Mouse (Mus musculus) lung, adult 2 months (tissue): ENCODE measurements around the gene Gpx2.

Experiments used
- CTCF ChIP-seq: fragments of 200-500 bp; IDR thresholded peaks from 2 replicates; pipeline ENCODE4 v1.5.1; 2011; ENCODE audit warnings: mild to moderate bottlenecking, low read length, control low read depth; ENCODE audit not compliant: insufficient read depth
- POLR2A ChIP-seq: fragments of 200-500 bp; IDR thresholded peaks from 2 replicates; pipeline ENCODE4 v1.6.1; 2011; ENCODE audit warnings: low read depth, mild to moderate bottlenecking, control low read depth, low read length, borderline replicate concordance; ENCODE audit errors: extremely low read depth

- TF ChIP-seq CTCF (no peak), POLR2A (peak; percentile 91; the same call in 1 of the 2 replicates)
These were observed 30.0 kb downstream of the Gpx2 start, which contains the start of the genes Churc1 and Fntb for GRCm38 (mm10) chr12:76765354-76765851.
